Mouse (Mus musculus) cerebellum, adult 2 months (tissue): Measurements from ENCODE around the gene 4931406C07Rik.

Experiments
- CTCF ChIP-seq: fragments of 200-500 bp; IDR thresholded peaks from 2 replicates; pipeline ENCODE4 v1.5.1; 2011; ENCODE audit warnings: low read depth, mild to moderate bottlenecking, control low read depth, low read length, moderate library complexity, borderline replicate concordance; ENCODE audit not compliant: insufficient read depth
- POLR2A ChIP-seq: fragments of 200-500 bp; IDR thresholded peaks from 2 replicates; pipeline ENCODE4 v1.6.1; 2011; ENCODE audit warnings: low read length, control low read depth, borderline replicate concordance; ENCODE audit not compliant: insufficient read depth

DNA sequence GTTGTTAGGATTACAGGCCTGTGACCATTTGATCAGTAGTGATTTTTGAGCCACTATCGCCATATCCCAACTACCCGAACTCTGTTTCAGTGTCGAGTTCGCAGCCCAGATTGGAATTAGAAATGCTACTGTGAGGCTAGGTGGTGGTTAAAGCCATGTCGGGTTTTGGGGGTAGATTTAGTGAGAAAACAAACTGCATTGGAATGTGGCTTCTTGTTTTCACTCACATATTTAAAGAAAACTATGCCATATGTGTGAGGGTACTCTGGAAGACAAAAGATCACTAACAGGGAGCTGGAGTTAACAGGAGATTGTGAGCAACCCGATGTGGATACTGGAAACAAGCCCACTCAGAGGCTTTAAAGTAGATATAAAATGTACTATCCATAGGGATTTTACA lies 1.0 kb upstream of the 4931406C07Rik start:
- no peak for TF ChIP-seq POLR2A
- TF ChIP-seq CTCF, result no peak
